Mouse (Mus musculus) left cerebral cortex, adult 2 months (tissue): Measurements from ENCODE around the gene 1810013L24Rik. TPM values are rescaled to one million over a fixed set of nuclear protein-coding genes. Genes with fewer than 3 reads are reported as not detected.
A peak's percentile ranks its signal among the peaks of the same experiment; 100 is the strongest.

Source experiments
- DNase-seq, 2 experiments: peaks; one replicate each; pipeline ENCODE4 v3.0.0; 2021 to 2022; ENCODE audit warnings: low spot score in 2 of 2, mixed read lengths in 1 of 2; ENCODE audit errors: extremely low spot score in 1 of 2
- H3K27ac ChIP-seq: fragments of 200-600 bp; 2 replicates; pipeline ENCODE4 v1.8.1; 2022
- H3K4me3 ChIP-seq: fragments of 200-600 bp; 2 replicates; pipeline ENCODE4 v1.8.1; 2022
- CTCF ChIP-seq: fragments of 200-600 bp; IDR thresholded peaks from 2 replicates; pipeline ENCODE4 v1.8.1; 2022; ENCODE audit warnings: antibody characterized with exemption, mild to moderate bottlenecking, moderate library complexity
- intact Hi-C: fragments of 180-260 bp; cut with DNase I; formaldehyde crosslinking; loops from one replicate; pipeline ENCODE4 v1.15.1; 2025
- long read RNA-seq, 2 experiments: library from polyadenylated mRNA; stranded (forward); transcript quantifications; one replicate each; pipeline ENCODE4 v2.0.0; 2021; ENCODE audit warnings: borderline mapping rate in 2 of 2
- total RNA-seq, 2 experiments: library from RNA; stranded (reverse); gene quantifications; 2 replicates each; pipeline ENCODE4 v1.2.3; 2021

1810013L24Rik gene
- 100 to 1,000 TPM; 111 TPM for total RNA-seq
- long read RNA-seq, experiment 1, full-length matches to known transcripts: 9 of 22 reads
- long read RNA-seq, experiment 1, partial matches to known transcripts: 5 of 22 reads
- long read RNA-seq, experiment 1, other reads (novel, unspliced or antisense): 8 of 22 reads
- long read RNA-seq, experiment 2, full-length matches to known transcripts: 16 of 35 reads
- long read RNA-seq, experiment 2, partial matches to known transcripts: 12 of 35 reads
- long read RNA-seq, experiment 2, other reads (novel, unspliced or antisense): 7 of 35 reads

DNA sequence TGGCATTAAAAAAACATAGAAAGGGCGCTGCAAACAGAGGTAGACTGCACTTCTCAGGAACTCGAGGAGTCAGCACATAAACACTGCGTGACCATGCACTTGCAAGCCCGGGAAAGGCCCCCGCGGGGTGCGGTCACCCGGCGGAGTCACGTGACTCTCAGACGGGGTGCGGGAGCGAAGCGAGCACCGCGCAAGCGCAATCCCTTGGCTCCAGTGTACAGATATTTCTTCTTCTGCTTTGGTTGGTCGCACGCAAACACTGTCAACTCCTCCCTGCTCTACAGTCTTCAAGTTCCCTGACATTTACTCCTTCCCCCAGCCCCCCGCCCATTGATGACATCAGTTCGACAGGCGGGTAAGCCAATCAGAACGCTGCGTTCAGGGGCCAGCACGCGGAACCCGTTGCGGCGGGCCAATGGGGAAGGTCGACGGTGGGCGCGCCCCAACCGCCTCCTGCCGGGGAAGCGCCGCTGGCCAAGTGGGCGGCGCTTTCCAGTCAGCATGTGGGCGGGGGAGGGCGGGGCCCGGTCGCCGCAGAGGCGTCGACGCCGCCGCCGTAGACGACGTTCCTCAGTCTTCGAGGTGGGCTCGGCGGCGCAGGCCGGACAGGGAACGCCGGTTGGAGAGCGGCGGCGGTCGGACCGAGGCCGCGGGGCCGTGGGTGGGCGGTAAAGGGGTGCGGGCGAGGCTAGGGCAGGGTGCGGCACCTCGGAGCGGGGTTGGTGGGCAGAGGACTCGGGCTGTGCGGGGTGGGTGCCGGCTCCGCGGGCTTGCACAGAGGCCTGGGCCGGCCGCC lies at the start of gene 1810013L24Rik:
Gene 1810013L24Rik, plus strand, starts transcription at position 537 of the 796 bp plus-strand sequence.
- intact Hi-C loops: loop anchor here (2.0 to 10.0 kb wide), 4 partner anchors 47 to 145 kb away; partner anchors contain the start of gene Gm5767
- peak; percentile 96 to 98 for DNase-seq
- peak within 1 kb of the TSS; percentile 86 for H3K4me3 ChIP-seq
- no peak; the same call in 1 of the 2 replicates for TF ChIP-seq CTCF
- H3K27ac ChIP-seq: peak within 1 kb of the TSS; percentile 99

DNA sequence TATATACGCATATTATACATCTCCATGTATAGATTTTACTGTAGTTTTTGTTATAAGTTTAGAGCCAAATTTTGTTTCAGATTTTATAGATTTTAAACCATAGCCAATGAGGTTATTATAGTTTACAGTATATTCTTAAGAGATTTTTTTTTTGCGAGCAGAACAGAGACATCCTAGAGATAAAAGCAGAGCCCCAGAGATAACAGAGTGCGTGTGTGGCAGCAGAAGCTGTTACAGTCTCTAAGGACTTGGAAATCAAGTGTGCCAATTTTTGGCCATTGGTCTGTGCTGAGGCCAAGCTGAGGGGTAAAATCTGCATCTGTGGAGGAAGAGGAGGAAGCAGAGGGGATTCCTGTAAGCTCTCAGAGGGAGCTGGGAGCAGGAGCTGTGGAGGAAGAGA lies 49.7 kb upstream of the 1810013L24Rik start:
- no peak for DNase-seq
- no peak for TF ChIP-seq CTCF
- H3K4me3 ChIP-seq: no peak overlapping the region
- intact Hi-C loops: loop anchor here (5.0 kb wide), 1 partner anchor 47 kb away; no protein-coding TSS in a partner anchor
- H3K27ac ChIP-seq: no peak overlapping the region

DNA sequence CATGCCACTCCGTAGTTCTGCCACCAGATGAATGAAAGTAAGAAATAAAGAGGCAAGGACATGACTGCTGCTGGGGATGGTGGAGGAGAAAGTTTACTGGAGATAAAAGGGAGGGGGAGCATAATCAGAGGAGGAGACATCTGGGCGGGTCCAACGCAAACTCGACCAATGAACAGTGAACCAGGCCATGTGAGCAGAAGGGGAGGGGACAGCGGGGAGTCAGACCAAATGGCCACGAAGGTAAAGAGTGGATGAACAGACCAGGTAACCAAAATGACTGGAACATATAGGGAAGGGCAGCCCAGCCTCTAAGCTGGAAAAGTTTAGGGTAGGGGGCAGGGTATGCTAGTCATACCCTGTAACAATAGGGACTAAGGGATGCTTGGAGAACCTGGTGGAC lies 48.7 kb upstream of the 1810013L24Rik start:
- intact Hi-C loops: loop anchor here (5.0 kb wide), 1 partner anchor 46 kb away; no protein-coding TSS in a partner anchor
- no peak overlapping the region for H3K27ac ChIP-seq
- DNase-seq: no peak
- no peak for TF ChIP-seq CTCF
- H3K4me3 ChIP-seq: no peak overlapping the region

DNA sequence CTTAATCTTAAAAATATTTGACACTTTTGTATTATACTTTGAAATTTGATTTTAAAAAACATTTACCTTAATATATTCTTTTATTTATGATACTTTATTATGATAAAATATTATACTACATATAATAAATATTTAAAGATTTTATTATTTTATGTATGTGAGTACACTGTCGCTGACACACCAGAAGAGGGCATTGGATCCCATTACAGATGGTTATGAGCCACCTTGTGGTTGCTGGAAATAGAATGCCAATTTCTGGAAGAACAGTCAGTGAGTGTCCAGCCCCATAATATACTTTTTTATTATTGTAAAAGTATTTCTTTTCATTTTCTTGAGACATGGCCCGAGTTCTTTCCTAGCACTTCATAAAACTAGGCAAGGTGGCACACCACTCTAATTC lies 48.2 kb upstream of the 1810013L24Rik start:
- Histone ChIP-seq H3K27ac (no peak overlapping the region), H3K4me3 (no peak overlapping the region)
- intact Hi-C loops: loop anchor here (5.0 kb wide), 1 partner anchor 46 kb away; no protein-coding TSS in a partner anchor
- TF ChIP-seq CTCF: peak; percentile 27
- DNase-seq: no peak

DNA sequence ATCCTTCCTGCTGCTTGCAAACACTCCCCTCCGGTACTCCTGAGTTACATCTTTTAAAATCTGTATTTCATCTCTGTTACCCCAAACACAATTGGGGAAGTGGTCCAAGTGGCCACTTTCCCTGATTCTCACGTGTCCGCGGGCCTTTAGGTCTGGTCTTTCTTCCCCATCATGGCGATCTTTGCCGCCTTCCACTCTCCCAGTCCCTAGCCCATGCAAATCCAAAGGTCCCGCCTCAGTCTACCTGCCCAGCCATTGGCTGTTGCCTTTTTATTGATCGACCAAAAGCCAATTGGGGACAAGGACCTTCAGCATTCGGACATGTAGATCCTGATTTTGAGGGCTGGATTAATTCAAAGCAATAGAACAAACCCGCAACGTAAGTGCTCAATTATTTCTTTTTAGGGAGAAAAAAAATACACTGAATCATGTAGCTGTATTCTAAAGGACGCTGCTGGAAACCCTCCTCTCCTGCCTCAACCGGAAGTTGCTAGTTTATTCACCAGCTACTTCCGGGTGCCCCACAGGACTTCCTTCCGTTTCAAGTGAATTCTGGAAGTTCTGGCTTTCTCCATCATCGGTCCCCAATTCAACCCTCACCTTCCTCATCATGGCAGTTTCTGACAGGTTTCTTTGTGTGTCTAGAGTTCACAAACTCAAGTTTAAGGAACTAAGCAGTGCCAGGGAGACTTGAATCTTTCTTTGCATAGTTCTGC lies 46.5 kb upstream of the 1810013L24Rik start:
- H3K4me3 ChIP-seq: no peak overlapping the region
- no peak for TF ChIP-seq CTCF
- H3K27ac ChIP-seq: no peak overlapping the region
- DNase-seq: no peak
- intact Hi-C loops: loop anchor here (5.0 kb wide), 1 partner anchor 44 kb away; no protein-coding TSS in a partner anchor

DNA sequence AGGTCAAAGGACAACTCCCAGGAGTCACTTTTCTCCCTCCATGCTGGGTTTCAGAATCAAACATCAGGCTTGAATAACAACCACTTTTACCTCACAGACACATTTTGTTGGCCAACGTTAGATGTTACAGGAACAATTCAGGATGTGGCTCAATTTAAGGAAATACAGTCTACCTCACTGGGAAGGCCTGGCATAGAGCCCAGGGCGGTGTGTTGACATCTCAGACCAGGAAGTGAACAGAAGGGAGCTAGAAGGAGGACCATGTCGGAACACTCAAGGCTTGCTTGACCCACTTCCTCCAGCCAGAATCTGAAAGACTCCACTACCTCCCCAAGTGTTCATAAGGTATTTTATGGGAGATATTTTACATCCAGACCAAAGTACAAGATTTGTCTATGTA lies 45.1 kb upstream of the 1810013L24Rik start:
- Histone ChIP-seq H3K4me3 (no peak overlapping the region), H3K27ac (no peak overlapping the region)
- TF ChIP-seq CTCF: no peak
- DNase-seq: no peak
- intact Hi-C loops: loop anchor here (5.0 kb wide), 1 partner anchor 43 kb away; no protein-coding TSS in a partner anchor

DNA sequence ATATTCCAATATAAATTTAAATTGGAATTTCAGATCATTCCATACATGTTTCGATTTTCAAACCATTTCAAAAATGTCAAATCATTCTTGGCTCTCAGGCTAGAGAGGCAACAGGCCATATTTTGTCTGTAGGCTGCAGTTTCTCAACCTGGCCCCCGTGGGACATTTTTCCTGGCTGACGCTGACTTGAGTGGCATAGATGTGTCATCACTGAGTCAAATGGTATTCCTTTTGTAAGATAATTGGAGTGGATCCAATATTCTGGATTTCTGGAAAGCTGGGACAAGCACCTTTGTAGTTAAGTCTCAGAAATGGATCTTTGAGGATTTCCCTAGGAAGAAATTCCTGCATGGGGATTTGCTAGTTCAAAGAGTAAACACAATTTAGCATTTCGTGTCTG lies 39.0 kb upstream of the 1810013L24Rik start:
- H3K27ac ChIP-seq: no peak overlapping the region
- TF ChIP-seq CTCF: no peak
- H3K4me3 ChIP-seq: no peak overlapping the region
- intact Hi-C loops: no loop called here
- no peak for DNase-seq

DNA sequence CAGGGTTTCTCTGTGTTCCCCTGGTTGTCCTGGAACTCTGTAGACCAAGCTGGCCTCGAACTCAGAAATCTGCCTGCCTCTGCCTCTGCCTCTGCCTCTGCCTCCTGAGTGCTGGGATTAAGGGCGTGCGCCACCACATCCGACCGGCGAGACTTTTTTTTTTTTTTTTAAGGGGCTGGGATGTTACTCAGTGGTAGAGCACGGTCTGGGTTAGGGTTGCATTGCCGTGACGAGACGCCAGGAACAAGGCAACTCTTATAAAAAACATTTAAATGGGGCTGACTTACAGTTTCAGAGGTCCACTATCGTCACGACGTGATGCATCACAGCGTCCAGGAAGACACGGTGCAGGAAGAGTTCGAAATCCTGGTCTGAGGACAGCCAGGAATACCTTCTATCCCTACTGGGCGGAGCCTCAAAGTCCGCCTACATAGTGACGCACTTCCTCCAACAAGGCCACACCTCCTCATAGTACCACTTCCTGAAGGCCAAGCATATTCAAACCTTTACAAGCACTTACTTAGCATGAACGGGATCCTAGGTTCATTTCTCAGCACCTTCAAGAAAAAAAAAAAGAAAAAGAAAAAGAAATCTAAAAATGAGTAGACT lies 37.8 kb upstream of the 1810013L24Rik start, which contains the start of gene Usp7:
Gene Usp7, minus strand, starts transcription at position 360 of the 609 bp plus-strand sequence.
- Histone ChIP-seq H3K27ac (no peak within 1 kb of the TSS), H3K4me3 (no peak within 1 kb of the TSS)
- no peak for TF ChIP-seq CTCF
- intact Hi-C loops: no loop called here
- DNase-seq: no peak

DNA sequence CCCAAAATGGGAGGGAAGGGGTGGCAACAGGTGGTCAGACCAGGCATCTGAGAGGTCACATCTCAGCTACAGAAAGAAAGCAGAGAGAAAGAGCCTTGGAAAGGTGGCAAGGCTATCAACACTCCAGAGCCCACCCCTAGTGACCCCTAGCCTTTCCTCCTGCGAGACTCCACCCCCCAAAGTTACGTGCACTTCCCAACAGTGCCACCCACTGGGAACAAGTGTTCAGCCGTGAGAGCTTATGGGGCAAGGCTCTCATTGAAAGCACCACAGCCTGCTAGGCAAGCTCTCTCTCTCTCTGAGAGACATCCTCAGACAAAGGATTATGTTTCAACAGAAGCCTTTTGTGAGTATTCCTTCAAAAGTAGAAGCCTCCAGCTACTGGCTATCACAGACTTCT lies 34.9 kb upstream of the 1810013L24Rik start:
- Histone ChIP-seq H3K27ac (no peak overlapping the region), H3K4me3 (no peak overlapping the region)
- intact Hi-C loops: no loop called here
- no peak for DNase-seq
- peak; percentile 15 for TF ChIP-seq CTCF

DNA sequence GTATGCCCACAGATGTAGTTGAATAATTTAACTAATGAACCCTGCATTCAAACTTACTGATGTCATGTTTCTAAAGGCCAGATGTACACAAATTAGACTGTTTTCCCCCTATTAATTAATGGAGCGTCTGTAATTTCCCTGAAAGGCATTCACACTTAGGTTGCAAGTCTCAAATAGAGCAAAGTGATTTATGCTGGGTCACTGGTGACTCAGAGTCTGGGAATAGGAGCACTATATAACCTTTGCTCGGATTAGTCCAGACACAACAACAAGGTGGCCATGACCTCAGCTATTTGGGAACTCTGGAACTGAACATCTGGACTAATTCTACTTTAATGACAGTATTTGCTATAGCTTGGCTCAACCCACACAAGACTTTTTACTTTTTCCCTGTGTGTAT lies 34.0 kb upstream of the 1810013L24Rik start:
- TF ChIP-seq CTCF: no peak
- intact Hi-C loops: no loop called here
- Histone ChIP-seq H3K27ac (no peak overlapping the region), H3K4me3 (no peak overlapping the region)
- DNase-seq: no peak

DNA sequence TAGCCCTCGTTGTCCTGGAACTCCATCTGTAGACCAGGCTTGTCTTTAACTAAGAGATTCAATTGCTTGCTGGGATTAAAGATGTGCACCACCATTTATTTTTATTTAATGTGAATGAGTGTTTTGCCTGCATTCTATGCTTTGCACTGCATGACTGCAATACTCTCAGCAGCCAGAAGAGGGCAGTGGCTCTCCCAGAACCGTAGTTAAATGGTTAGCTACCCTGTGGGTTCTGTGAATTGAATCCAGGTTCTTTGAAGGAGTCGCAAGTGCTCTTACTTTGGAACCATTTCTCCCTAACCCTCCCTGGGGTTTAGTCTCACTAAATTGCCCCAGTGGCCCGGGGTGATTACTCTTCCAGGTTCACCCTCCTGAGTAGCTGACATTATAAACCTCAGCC lies 23.2 kb upstream of the 1810013L24Rik start:
- TF ChIP-seq CTCF: peak; percentile 64
- DNase-seq: no peak
- intact Hi-C loops: loop anchor here (1.0 kb wide), 1 partner anchor 63 kb away; no protein-coding TSS in a partner anchor
- Histone ChIP-seq H3K4me3 (no peak overlapping the region), H3K27ac (no peak overlapping the region)
